Mouse (Mus musculus) v-Abl transformed pro-B cells (cell line): ENCODE results near the gene Pnmal1.

Experiments
- in situ Hi-C, 2 experiments: fragments of 400-800 bp; cut with MboI; formaldehyde crosslinking; loops; one replicate each; pipeline ENCODE4 v1.15.1; 2025; ENCODE audit not compliant: unreplicated experiment in 2 of 2

Gene Pnmal1

GRCm38 (mm10) chr7:16923283-16924036 lies 36.0 kb upstream of the Pnmal1 start:
- in situ Hi-C loops, result loop anchor here (5.0 kb wide), 2 partner anchors 46 to 51 kb away; partner anchors contain the start of gene Dact3 (in 1 of the 2)

- in situ Hi-C loops, result loop anchor here (5.0 kb wide), 2 partner anchors 47 to 52 kb away; partner anchors contain the start of gene Dact3 (in 1 of the 2)
Measured at GRCm38 (mm10) chr7:16924037-16924834, 35.2 kb upstream of the Pnmal1 start, which contains the start of gene Calm3. Gene Calm3, minus strand, starts transcription at chr7:16924114.

- in situ Hi-C loops, result loop anchor here in 1 of 2 experiments (25.0 kb wide), 1 partner anchor 1959 kb away; no protein-coding TSS in a partner anchor
Measured at GRCm38 (mm10) chr7:16928341-16928740, 31.1 kb upstream of the Pnmal1 start.

- in situ Hi-C loops, result loop anchor here (5.0 to 25.0 kb wide), 4 partner anchors 64 to 1956 kb away; partner anchors contain the start of gene Ccdc8 (in 1 of the 2)
Measured at GRCm38 (mm10) chr7:16930850-16931249, 28.6 kb upstream of the Pnmal1 start.

- in situ Hi-C loops, result loop anchor here (5.0 to 25.0 kb wide), 4 partner anchors 63 to 1955 kb away; partner anchors contain the start of gene Ccdc8 (in 1 of the 2)
Measured at GRCm38 (mm10) chr7:16931968-16932627, 27.4 kb upstream of the Pnmal1 start.

- in situ Hi-C loops, result loop anchor here (5.0 to 25.0 kb wide), 4 partner anchors 62 to 1954 kb away; partner anchors contain the start of gene Ccdc8 (in 1 of the 2)
Measured at GRCm38 (mm10) chr7:16932704-16933577, 26.5 kb upstream of the Pnmal1 start.

DNA sequence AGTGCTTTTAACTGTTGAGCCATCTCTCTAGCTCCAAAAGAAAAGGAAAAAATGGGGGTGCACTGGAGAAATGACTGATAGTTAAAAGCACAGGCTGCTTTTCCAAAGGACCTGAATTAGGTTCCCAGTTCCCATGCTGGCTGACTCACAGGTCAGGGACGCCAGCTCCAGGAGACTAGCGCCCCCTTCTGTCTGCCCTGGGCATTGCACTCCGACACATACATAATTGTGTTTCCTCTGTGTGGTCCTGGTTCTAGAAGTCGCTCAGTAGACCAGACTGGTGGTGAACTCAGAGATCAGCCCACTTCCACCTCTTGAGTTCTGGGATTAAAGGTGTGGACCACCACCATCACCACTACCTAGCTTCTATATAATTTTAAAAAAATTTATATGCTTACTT lies 22.2 kb upstream of the Pnmal1 start:
- in situ Hi-C loops, result loop anchor here in 1 of 2 experiments (10.0 to 25.0 kb wide), 3 partner anchors 57 to 1950 kb away; partner anchors contain the start of gene Ccdc8

DNA sequence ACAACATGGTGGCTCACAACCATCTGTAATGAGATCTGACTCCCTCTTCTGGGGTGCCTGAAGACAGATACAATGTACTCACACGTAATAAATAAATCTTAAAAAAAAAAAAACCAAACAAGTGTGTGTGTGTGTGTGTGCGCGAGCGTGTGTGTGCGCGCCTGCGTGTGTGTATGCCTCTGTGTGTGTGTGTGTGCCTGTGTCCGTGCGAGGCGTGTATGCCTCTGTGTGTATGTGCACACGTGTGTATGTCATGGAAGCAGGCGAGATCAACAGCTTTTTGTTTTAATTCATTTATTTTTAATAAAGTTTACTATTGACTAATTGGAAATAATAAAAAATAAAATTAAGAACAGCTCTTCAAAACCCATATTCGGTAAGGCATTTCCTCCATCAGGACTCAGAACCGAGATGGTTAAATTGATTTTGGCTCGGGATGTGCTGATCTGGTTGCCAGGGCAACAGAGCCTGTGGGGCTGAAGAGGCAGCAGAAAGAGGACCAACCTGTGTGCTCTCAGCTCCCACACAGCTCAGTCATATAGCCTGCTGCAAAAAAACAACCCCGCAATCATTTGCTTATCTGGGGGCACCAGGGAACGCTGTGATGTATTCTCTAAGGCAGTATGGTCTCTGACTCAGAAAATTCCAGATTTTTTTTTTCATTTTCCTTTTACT lies 21.2 kb upstream of the Pnmal1 start:
- in situ Hi-C loops, result loop anchor here in 1 of 2 experiments (10.0 to 25.0 kb wide), 3 partner anchors 57 to 1949 kb away; partner anchors contain the start of gene Ccdc8

- in situ Hi-C loops, result loop anchor here in 1 of 2 experiments (25.0 kb wide), 1 partner anchor 1947 kb away; no protein-coding TSS in a partner anchor
Measured at GRCm38 (mm10) chr7:16940292-16940691, 19.2 kb upstream of the Pnmal1 start.

DNA sequence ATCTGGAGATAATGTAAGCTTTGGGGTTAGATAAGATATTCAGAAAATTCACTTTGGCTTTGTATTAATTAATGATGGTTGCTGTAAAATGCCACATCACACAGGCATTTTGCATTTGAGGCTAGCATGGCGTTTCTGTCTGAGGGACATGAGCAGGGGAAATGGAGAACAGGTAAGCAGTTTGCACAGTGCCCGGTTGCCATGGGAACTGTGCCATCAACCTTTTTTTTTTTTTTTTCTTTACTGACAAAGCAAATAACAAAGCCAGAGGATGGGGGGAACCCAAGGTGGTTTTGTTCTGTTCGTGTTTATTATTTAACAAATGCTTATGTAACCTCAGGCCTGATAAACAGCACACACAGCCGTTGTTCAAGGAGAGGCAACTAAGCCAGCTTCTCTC lies 16.6 kb upstream of the Pnmal1 start:
- in situ Hi-C loops, result loop anchor here in 1 of 2 experiments (25.0 kb wide), 1 partner anchor 1944 kb away; no protein-coding TSS in a partner anchor

GRCm38 (mm10) chr7:16944061-16944807 lies 15.2 kb upstream of the Pnmal1 start, which contains the start of gene Pnmal2:
Gene Pnmal2, plus strand, starts transcription at chr7:16944682.
- in situ Hi-C loops, result loop anchor here in 1 of 2 experiments (25.0 kb wide), 1 partner anchor 1943 kb away; no protein-coding TSS in a partner anchor

- in situ Hi-C loops, result loop anchor here in 1 of 2 experiments (25.0 kb wide), 1 partner anchor 1942 kb away; no protein-coding TSS in a partner anchor
Measured at GRCm38 (mm10) chr7:16944808-16945315, 14.6 kb upstream of the Pnmal1 start.

GRCm38 (mm10) chr7:16945419-16945818 lies 14.1 kb upstream of the Pnmal1 start:
- in situ Hi-C loops, result loop anchor here in 1 of 2 experiments (25.0 kb wide), 1 partner anchor 1942 kb away; no protein-coding TSS in a partner anchor

DNA sequence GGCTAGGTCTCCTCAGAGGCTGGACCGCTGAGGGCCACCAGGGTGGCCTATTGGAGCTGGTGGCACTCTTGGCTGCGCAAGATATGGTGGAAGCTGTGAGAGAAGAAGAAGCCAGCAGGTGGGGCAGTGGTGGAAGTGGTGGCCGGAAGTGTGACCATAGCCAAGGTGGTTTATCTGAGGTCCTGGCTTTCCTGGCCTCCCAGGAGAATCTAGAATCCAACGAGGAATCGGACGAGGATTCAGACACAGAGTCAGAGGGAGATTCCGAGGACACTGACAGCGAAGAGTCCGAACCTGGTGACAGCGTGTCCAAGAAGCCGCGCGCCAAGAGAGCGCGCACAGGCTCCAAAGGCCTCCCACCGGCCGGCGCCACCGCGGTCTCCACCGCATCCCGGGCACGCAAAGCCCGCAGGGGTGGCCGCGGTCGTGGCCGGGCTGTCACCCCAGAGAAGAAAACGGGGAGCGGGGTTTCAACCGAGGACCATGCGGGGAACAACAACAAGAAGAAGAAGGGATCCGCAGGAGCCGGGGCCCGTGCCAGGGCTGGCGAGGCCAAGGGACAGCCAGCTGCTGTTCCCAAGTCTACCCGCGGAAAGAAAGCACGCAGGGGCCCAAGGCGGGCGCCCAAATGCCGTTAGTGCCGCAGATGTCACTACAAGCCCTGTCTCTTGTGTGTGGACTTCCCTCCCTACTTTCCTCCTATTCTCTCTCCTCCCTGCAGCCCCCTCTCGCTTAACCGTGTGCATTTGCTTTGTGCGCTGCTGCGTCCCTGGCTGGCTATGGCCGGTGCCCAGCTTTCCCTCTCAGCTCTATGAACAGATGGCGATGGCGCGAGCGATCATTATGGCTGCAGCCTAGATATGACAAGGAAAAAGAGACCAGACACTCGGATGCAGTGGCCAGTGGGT lies 12.8 kb upstream of the Pnmal1 start:
- in situ Hi-C loops, result loop anchor here in 1 of 2 experiments (25.0 kb wide), 1 partner anchor 1941 kb away; no protein-coding TSS in a partner anchor

DNA sequence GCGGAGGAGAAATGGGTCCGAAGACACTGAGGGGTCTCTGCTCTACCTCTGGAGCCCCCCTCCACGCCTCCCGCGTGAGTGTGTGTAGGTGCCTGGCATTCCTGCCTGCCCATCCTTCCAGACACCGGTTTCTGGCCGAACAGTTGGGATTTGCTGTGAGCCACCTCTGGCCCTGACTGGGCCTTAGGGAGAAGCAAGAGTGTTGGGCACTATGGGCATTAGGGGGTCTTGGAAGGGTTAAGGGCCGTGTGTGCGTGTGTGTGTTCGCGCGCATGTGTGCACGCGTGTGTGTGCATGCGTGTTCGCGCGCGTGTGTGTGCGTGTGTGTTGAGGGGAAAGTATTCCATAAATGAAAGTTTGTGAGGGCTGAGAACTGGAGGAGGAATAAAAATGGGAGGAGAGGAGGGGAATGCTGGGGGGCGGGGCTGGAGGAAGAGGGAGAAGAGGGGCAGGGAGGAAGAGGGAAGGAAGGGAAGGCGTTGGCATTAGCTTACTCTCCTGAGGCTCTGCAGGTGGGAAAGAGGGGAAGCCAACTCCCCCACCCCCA lies 12.1 kb upstream of the Pnmal1 start:
- in situ Hi-C loops, result loop anchor here in 1 of 2 experiments (25.0 kb wide), 1 partner anchor 1940 kb away; no protein-coding TSS in a partner anchor

GRCm38 (mm10) chr7:16947959-16948361 lies 11.5 kb upstream of the Pnmal1 start:
- in situ Hi-C loops, result loop anchor here in 1 of 2 experiments (25.0 kb wide), 1 partner anchor 1939 kb away; no protein-coding TSS in a partner anchor
